Comparison of ENCODE assay signal across 8 mouse cellular contexts in genomic region chr7:48749298-48750163, GRCm38 (mm10). TPM values are rescaled to one million over a fixed set of nuclear protein-coding genes. Genes with fewer than 3 reads are reported as not detected.
DNase-seq lines count a peak whose midpoint lies in the region; ATAC-seq and TF ChIP-seq lines count a peak whose summit lies in the region.

No protein-coding gene starts in this region.

- TF ChIP-seq POLR2A in bone marrow, adult 2 months (IDR thresholded peaks at IDR 0.05; ENCODE audit: borderline replicate concordance, control insufficient read depth, low read depth, low read length), result no peak

- no peaks in the 10 kb centered on the region for H3K36me3 ChIP-seq in embryonic facial prominence, embryonic 15.5 days
- H3K36me3 ChIP-seq in kidney, embryonic 14.5 days (ENCODE audit: control insufficient read depth, insufficient read depth, low read length), result no peaks in the 10 kb centered on the region
- H3K36me3 ChIP-seq in limb, embryonic 15.5 days, result no peaks in the 10 kb centered on the region

- TF ChIP-seq CTCF in bone marrow, adult 2 months (IDR thresholded peaks at IDR 0.05; ENCODE audit: control insufficient read depth, insufficient read depth, low read length), result peak; percentile 75

- no peaks in the 10 kb centered on the region for H3K4me1 ChIP-seq in bone marrow, adult 2 months (ENCODE audit: control insufficient read depth, insufficient read depth, low read length)
- H3K4me1 ChIP-seq in embryonic facial prominence, embryonic 15.5 days, result 0 out of 2 replicates have a peak, but pooled peaks cover 3% of the 10 kb centered on the region
- H3K4me1 ChIP-seq in kidney, embryonic 14.5 days (ENCODE audit: control insufficient read depth, insufficient read depth, low read length), result 0 out of 2 replicates have a peak, but pooled peaks cover 3% of the 10 kb centered on the region
- H3K4me1 ChIP-seq in limb, embryonic 15.5 days, result peaks cover 5% of the 10 kb centered on the region; the same call in 1 of the 2 replicates

- WGBS in bone marrow, adult 2 months, result under 1% methylated on average over 24 of the region's 24 CpGs
- under 1% methylated on average over 24 of the region's 24 CpGs for WGBS in embryonic facial prominence, embryonic 15.5 days
- 2% methylated on average over 24 of the region's 24 CpGs for WGBS in kidney, embryonic 14.5 days
- WGBS in limb, embryonic 15.5 days, result 1% methylated on average over 24 of the region's 24 CpGs

- no peak overlapping the region for H3K9ac ChIP-seq in embryonic facial prominence, embryonic 15.5 days
- H3K9ac ChIP-seq in kidney, embryonic 14.5 days (ENCODE audit: low read depth, low read length), result peak overlapping the region; percentile 48
- H3K9ac ChIP-seq in limb, embryonic 15.5 days, result peak overlapping the region; percentile 20; the same call in 1 of the 2 replicates

- H3K27ac ChIP-seq in bone marrow, adult 2 months (ENCODE audit: control insufficient read depth, insufficient read depth, low read depth, low read length, poor library complexity), result no peak overlapping the region; the same call in 1 of the 2 replicates
- peak overlapping the region; percentile 58; the same call in 1 of the 2 replicates for H3K27ac ChIP-seq in embryonic facial prominence, embryonic 15.5 days (replicated peaks)
- no peak overlapping the region for H3K27ac ChIP-seq in kidney, embryonic 14.5 days (ENCODE audit: low read depth, low read length)
- peak overlapping the region; percentile 33 for H3K27ac ChIP-seq in limb, embryonic 15.5 days

- DNase-seq in A20 (ENCODE audit: low read depth, low spot score), result peak; percentile 92
- DNase-seq in heart, adult 9 months (ENCODE audit: low spot score in 2 of 2), result peak; percentile 71 to 78
- DNase-seq in monocyte, adult 2 months (ENCODE audit: low read depth in 1 of 2, low spot score in 2 of 2), result peak; percentile 58 to 61
- DNase-seq in spleen, postnatal 36 days (ENCODE audit: low spot score in 2 of 2), result peak; percentile 67 to 78

- no peaks in the 10 kb centered on the region for H3K9me3 ChIP-seq in embryonic facial prominence, embryonic 15.5 days (replicated peaks)
- no peaks in the 10 kb centered on the region for H3K9me3 ChIP-seq in kidney, embryonic 14.5 days (ENCODE audit: control insufficient read depth, low read length)
- H3K9me3 ChIP-seq in limb, embryonic 15.5 days, result no peaks in the 10 kb centered on the region

- peak overlapping the region; percentile 88 for H3K4me2 ChIP-seq in embryonic facial prominence, embryonic 15.5 days (replicated peaks)
- H3K4me2 ChIP-seq in kidney, embryonic 14.5 days (replicated peaks; ENCODE audit: low read depth, low read length), result peak overlapping the region; percentile 88
- H3K4me2 ChIP-seq in limb, embryonic 15.5 days, result peak overlapping the region; percentile 87

- peak; percentile 79 for ATAC-seq in embryonic facial prominence, embryonic 15.5 days (ENCODE audit: insufficient number of reproducible peaks, low FRiP score, low TSS enrichment, low read depth)
- ATAC-seq in kidney, embryonic 14.5 days (ENCODE audit: low FRiP score, low TSS enrichment), result peak; percentile 88
- ATAC-seq in limb, embryonic 15.5 days (ENCODE audit: insufficient number of reproducible peaks, low FRiP score, low TSS enrichment, low read depth), result peak; percentile 60; the same call in 1 of the 2 replicates

- peak overlapping the region; percentile 53 for H3K4me3 ChIP-seq in bone marrow, adult 2 months (replicated peaks; ENCODE audit: control insufficient read depth, low read depth, low read length)
- peak overlapping the region; percentile 45 for H3K4me3 ChIP-seq in embryonic facial prominence, embryonic 15.5 days (replicated peaks)
- peak overlapping the region; percentile 42 for H3K4me3 ChIP-seq in kidney, embryonic 14.5 days (ENCODE audit: low read length)
- H3K4me3 ChIP-seq in limb, embryonic 15.5 days, result peak overlapping the region; percentile 41

- H3K27me3 ChIP-seq in embryonic facial prominence, embryonic 15.5 days, result no peaks in the 10 kb centered on the region
- no peaks in the 10 kb centered on the region for H3K27me3 ChIP-seq in kidney, embryonic 14.5 days (ENCODE audit: control insufficient read depth, insufficient read depth, low read length)
- no peaks in the 10 kb centered on the region for H3K27me3 ChIP-seq in limb, embryonic 15.5 days

RNA-seq across cellular contexts. Expression of gene Zdhhc13, which starts 39.3 kb away (rescaled TPM):
- 6.2 and 12.5 TPM in 2 replicates for polyA plus RNA-seq in bone marrow, adult 2 months (2011; ENCODE audit: insufficient read depth, insufficient read length, low replicate concordance, missing spikeins)
- 29.9 and 33.7 TPM in 2 replicates for polyA plus RNA-seq in embryonic facial prominence, embryonic 15.5 days (2015; fragmentation: Nextera tagmentation; extraction: Ambion mirVana)
- polyA plus RNA-seq in kidney, embryonic 14.5 days (2014; fragmentation: Nextera tagmentation; extraction: Ambion mirVana), result 43.9 and 52.8 TPM in 2 replicates
- 26.1 and 29.1 TPM in 2 replicates for polyA plus RNA-seq in limb, embryonic 15.5 days (2015; fragmentation: Nextera tagmentation; extraction: Ambion mirVana)

Comparison
In these comparisons a context has a peak if more than half of its experiments do, and no peak if none do; other contexts are left out.
1. H3K27ac ChIP-seq: peak in embryonic facial prominence, embryonic 15.5 days (single experiment) and limb, embryonic 15.5 days (single experiment); none in bone marrow, adult 2 months (single experiment) and kidney, embryonic 14.5 days (single experiment).
2. Peak in every context shown above with its lines, with median percentiles within 50 percentile points of each other: DNase-seq, H3K4me3 ChIP-seq, ATAC-seq and H3K4me2 ChIP-seq.